Mouse (Mus musculus): ENCODE measurements at regions not wholly inside any gene's neighbourhood (a gene's known extent, or its start where the extent isn't known, plus 50 kb on each side); places are given as distances from the start of the nearest gene placed in this dataset.

DNA sequence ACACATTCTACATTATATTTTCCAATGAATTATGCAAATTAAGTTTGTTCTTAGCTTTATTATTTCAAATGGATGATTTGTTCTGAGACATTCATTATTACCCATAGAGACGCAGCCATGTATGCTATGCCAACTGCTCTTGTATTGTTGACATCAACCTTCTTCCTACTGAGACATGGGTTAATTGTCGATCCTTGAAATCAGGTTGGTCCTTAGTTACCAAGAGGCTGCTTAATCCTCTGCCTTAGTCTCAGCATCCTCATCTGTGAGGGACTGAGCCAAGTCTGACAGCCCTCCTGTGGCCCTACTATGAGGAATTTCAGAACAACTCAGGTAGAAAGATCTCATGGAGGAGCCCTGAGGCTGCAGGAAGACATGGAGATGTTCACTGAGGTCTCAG is 345.2 kb upstream of the Klf6 start:
- H3K4me3 ChIP-seq: no peak overlapping the region
- no peak for DNase-seq (ENCODE audit: extremely low spot score in 1 of 2, low spot score in 2 of 2)
- no peak overlapping the region for H3K27ac ChIP-seq
- intact Hi-C loops (cut with DNase I): no loop called here
- no peak for TF ChIP-seq CTCF (IDR thresholded peaks at IDR 0.05)

GRCm38 (mm10) chr13:5519181-5519580 is 342.1 kb upstream of the Klf6 start:
- Histone ChIP-seq H3K4me3 (no peak overlapping the region), H3K27ac (peak overlapping the region; percentile 48)
- intact Hi-C loops (cut with DNase I): no loop called here
- no peak for DNase-seq (ENCODE audit: extremely low spot score in 1 of 2, low spot score in 2 of 2)
- no peak for TF ChIP-seq CTCF (IDR thresholded peaks at IDR 0.05)

DNA sequence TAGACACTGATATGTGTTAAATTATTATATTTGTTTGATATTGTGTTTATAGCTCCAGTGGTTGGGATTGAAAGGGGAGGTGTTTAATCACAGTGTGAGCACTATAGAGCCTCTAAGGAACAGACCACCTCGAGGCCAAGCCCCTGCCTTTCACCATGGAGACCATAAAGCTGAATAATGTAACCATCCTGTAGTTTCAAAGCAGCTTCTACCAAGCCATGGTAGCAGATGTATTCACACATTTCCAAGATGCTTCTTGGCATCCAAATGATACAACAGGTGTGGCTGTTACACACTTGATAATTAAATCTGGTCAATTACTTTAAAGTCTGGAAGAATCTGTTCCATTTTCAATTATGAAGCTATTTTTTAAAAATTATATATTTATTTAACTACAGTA is 341.7 kb upstream of the Klf6 start:
- intact Hi-C loops (cut with DNase I): no loop called here
- TF ChIP-seq CTCF (IDR thresholded peaks at IDR 0.05): no peak
- Histone ChIP-seq H3K27ac (peak overlapping the region; percentile 26; the same call in 1 of the 2 replicates), H3K4me3 (no peak overlapping the region)
- DNase-seq (ENCODE audit: extremely low spot score in 1 of 2, low spot score in 2 of 2): no peak

- no peak overlapping the region for H3K4me3 ChIP-seq
- DNase-seq (ENCODE audit: extremely low spot score in 1 of 2, low spot score in 2 of 2): no peak
- intact Hi-C loops (cut with DNase I): no loop called here
- TF ChIP-seq CTCF (IDR thresholded peaks at IDR 0.05): no peak
- H3K27ac ChIP-seq: no peak overlapping the region
These were observed 333.9 kb upstream of the Klf6 start for GRCm38 (mm10) chr13:5527400-5527799.

- intact Hi-C loops (cut with DNase I): no loop called here
These were observed 321.0 kb upstream of the Klf6 start for GRCm38 (mm10) chr13:5540321-5540720.

GRCm38 (mm10) chr13:5545521-5545920 is 315.8 kb upstream of the Klf6 start:
- Histone ChIP-seq H3K4me3 (no peak overlapping the region), H3K27ac (no peak overlapping the region)
- intact Hi-C loops (cut with DNase I): no loop called here
- no peak for TF ChIP-seq CTCF (IDR thresholded peaks at IDR 0.05)
- DNase-seq (ENCODE audit: extremely low spot score in 1 of 2, low spot score in 2 of 2): no peak

More at GRCm38 (mm10) chr13:5540321-5540720, 321.0 kb upstream of the Klf6 start:
- DNase-seq (ENCODE audit: extremely low spot score in 1 of 2, low spot score in 2 of 2): no peak
- no peak overlapping the region for H3K27ac ChIP-seq
- TF ChIP-seq CTCF (IDR thresholded peaks at IDR 0.05): no peak
- no peak overlapping the region for H3K4me3 ChIP-seq

DNA sequence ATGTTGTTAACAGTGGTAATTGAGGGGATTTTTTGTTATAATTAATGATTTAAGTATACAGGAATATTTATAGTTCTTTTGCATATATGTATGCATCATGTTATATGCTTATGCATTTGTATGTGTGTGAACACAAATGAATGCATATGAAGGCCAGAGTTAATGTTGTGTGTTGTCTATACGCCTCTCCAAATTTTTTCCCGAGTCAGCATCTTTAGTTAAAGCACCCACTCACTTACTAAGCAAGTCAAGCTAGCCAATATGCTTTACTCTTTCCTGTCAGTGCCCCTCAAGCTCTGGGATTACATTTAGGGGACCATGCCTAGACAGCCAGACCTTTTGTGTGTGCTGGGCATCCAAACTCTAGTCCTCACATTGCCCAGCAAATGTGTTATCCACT is 315.3 kb upstream of the Klf6 start:
- intact Hi-C loops (cut with DNase I): no loop called here
- TF ChIP-seq CTCF (IDR thresholded peaks at IDR 0.05): no peak
- Histone ChIP-seq H3K4me3 (no peak overlapping the region), H3K27ac (no peak overlapping the region)
- DNase-seq (ENCODE audit: extremely low spot score in 1 of 2, low spot score in 2 of 2): no peak

- TF ChIP-seq CTCF (IDR thresholded peaks at IDR 0.05): no peak
- Histone ChIP-seq H3K27ac (no peak overlapping the region), H3K4me3 (no peak overlapping the region)
- intact Hi-C loops (cut with DNase I): no loop called here
- DNase-seq (ENCODE audit: extremely low spot score in 1 of 2, low spot score in 2 of 2): no peak
These were observed 314.3 kb upstream of the Klf6 start for GRCm38 (mm10) chr13:5546937-5547336.

- Histone ChIP-seq H3K27ac (no peak overlapping the region), H3K4me3 (no peak overlapping the region)
- TF ChIP-seq CTCF (IDR thresholded peaks at IDR 0.05): no peak
- no peak for DNase-seq (ENCODE audit: extremely low spot score in 1 of 2, low spot score in 2 of 2)
- intact Hi-C loops (cut with DNase I): no loop called here
These were observed 312.5 kb upstream of the Klf6 start for GRCm38 (mm10) chr13:5548768-5549167.

- Histone ChIP-seq H3K27ac (no peak overlapping the region), H3K4me3 (no peak overlapping the region)
- intact Hi-C loops (cut with DNase I): no loop called here
- TF ChIP-seq CTCF (IDR thresholded peaks at IDR 0.05): no peak
- no peak for DNase-seq (ENCODE audit: extremely low spot score in 1 of 2, low spot score in 2 of 2)
These were observed 312.1 kb upstream of the Klf6 start for GRCm38 (mm10) chr13:5549175-5549574.

DNA sequence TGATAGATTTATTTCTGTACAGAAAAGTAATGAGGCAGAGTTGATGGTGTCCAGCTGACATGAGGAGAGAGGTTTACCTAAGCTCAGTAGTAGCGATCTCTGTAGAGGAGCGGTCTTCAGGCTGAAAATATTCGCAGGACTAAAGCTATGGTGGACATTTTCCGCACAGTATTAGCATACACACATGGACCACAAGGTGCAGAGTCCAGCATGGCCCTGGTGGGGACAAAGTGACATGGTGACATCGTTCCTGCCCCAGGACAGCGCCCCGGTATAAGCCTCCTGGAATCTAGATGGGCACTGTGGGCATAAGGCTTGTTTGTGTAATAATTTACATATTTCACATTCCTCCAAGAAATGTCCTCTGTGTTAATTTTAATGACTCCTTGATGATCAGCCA is 311.5 kb upstream of the Klf6 start:
- DNase-seq (ENCODE audit: extremely low spot score in 1 of 2, low spot score in 2 of 2): no peak
- Histone ChIP-seq H3K4me3 (no peak overlapping the region), H3K27ac (no peak overlapping the region)
- intact Hi-C loops (cut with DNase I): no loop called here
- no peak for TF ChIP-seq CTCF (IDR thresholded peaks at IDR 0.05)

DNA sequence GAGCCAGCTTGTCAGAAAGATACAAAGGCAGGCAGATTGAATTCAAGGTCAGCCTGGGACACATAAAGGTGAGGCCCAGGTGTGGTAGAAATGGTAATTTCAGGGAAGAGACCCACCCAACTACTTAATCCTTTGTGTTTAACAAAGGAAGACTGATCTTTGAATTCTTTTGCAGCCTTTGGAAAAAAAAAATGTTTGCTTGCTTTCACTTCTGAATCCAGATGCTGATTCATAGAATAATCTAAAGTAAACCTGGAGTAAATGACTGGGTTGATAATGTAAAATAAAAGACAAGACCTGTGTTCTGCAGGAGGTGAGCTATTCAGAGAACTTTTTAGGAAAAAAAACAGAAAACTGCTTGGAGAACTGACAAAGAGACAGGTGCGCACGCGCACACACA is 310.9 kb upstream of the Klf6 start:
- Histone ChIP-seq H3K27ac (no peak overlapping the region), H3K4me3 (no peak overlapping the region)
- intact Hi-C loops (cut with DNase I): no loop called here
- no peak for DNase-seq (ENCODE audit: extremely low spot score in 1 of 2, low spot score in 2 of 2)
- no peak for TF ChIP-seq CTCF (IDR thresholded peaks at IDR 0.05)

- Histone ChIP-seq H3K4me3 (no peak overlapping the region), H3K27ac (no peak overlapping the region)
- intact Hi-C loops (cut with DNase I): no loop called here
- TF ChIP-seq CTCF (IDR thresholded peaks at IDR 0.05): no peak
- DNase-seq (ENCODE audit: extremely low spot score in 1 of 2, low spot score in 2 of 2): no peak
These were observed 310.2 kb upstream of the Klf6 start for GRCm38 (mm10) chr13:5551131-5551530.

GRCm38 (mm10) chr13:5553461-5553860 is 307.8 kb upstream of the Klf6 start:
- intact Hi-C loops (cut with DNase I): no loop called here
- Histone ChIP-seq H3K4me3 (no peak overlapping the region), H3K27ac (no peak overlapping the region)
- DNase-seq (ENCODE audit: extremely low spot score in 1 of 2, low spot score in 2 of 2): no peak
- no peak for TF ChIP-seq CTCF (IDR thresholded peaks at IDR 0.05)

Measured in left cerebral cortex, adult 2 months (tissue).